Mouse (Mus musculus): Measurements from ENCODE around the gene Zfp579. TPM values are rescaled to one million over a fixed set of nuclear protein-coding genes. Genes with fewer than 3 reads are reported as not detected.
A peak's percentile ranks its signal among the peaks of the same experiment; 100 is the strongest.

Gene Zfp579
- polyA plus RNA-seq, 1 experiment, result 16.3 TPM

- TF ChIP-seq TCF12 (IDR thresholded peaks at IDR 0.05; ENCODE audit: insufficient read depth, poor library complexity, severe bottlenecking) (no peak), POLR2AphosphoS2 (IDR thresholded peaks at IDR 0.05; ENCODE audit: insufficient read length, low read depth) (peak; percentile 52), MYOG (IDR thresholded peaks at IDR 0.05; ENCODE audit: control insufficient read depth in 1 of 3, insufficient read depth in 1 of 3, insufficient read length in 2 of 3, low read depth in 2 of 3) (no peak), E2F4 (IDR thresholded peaks at IDR 0.05; ENCODE audit: insufficient read depth) (no peak)
- no peaks in the 10 kb centered on the region for H3K79me2 ChIP-seq (ENCODE audit: control insufficient read depth, insufficient read depth)
- H3K4me3 ChIP-seq, result no peak overlapping the region
- H3K36me3 ChIP-seq (ENCODE audit: control insufficient read depth, insufficient read depth), result peaks cover 25% of the 10 kb centered on the region
- H3K27me3 ChIP-seq (ENCODE audit: control insufficient read depth, insufficient read depth, insufficient read length), result no peaks in the 10 kb centered on the region
- H3ac ChIP-seq (ENCODE audit: control insufficient read depth, insufficient read length), result no peak overlapping the region
- no peak overlapping the region for H3K4me2 ChIP-seq (ENCODE audit: low read depth)
These were observed 35.5 kb upstream of the Zfp579 start for GRCm38 (mm10) chr7:5031496-5031895.

- TF ChIP-seq MAX (IDR thresholded peaks at IDR 0.05; ENCODE audit: low read depth), result no peak
- no peak for TF ChIP-seq TCF3 (IDR thresholded peaks at IDR 0.05; ENCODE audit: insufficient read length, low read depth)
- TF ChIP-seq SRF (IDR thresholded peaks at IDR 0.05; ENCODE audit: control insufficient read depth, insufficient read length, low read depth), result no peak
- TF ChIP-seq MYOG (IDR thresholded peaks at IDR 0.05; ENCODE audit: control insufficient read depth in 1 of 3, insufficient read depth in 1 of 3, insufficient read length in 2 of 3, low read depth in 2 of 3), result no peak
- TF ChIP-seq USF1 (IDR thresholded peaks at IDR 0.05; ENCODE audit: low read depth), result no peak
- no peak for TF ChIP-seq E2F4 (IDR thresholded peaks at IDR 0.05; ENCODE audit: insufficient read depth)
- no peak for TF ChIP-seq POLR2A (IDR thresholded peaks at IDR 0.05; ENCODE audit: insufficient read length, low read depth)
- TF ChIP-seq TCF12 (IDR thresholded peaks at IDR 0.05; ENCODE audit: insufficient read depth, poor library complexity, severe bottlenecking), result no peak
- no peak for TF ChIP-seq CEBPB (IDR thresholded peaks at IDR 0.05; ENCODE audit: insufficient read depth, poor library complexity, severe bottlenecking)
- no peak for TF ChIP-seq REST (IDR thresholded peaks at IDR 0.05; ENCODE audit: insufficient read depth, insufficient read length)
- TF ChIP-seq POLR2AphosphoS2 (IDR thresholded peaks at IDR 0.05; ENCODE audit: insufficient read length, low read depth), result no peak
- no peak for TF ChIP-seq MYOD1 (IDR thresholded peaks at IDR 0.05; ENCODE audit: control insufficient read depth in 1 of 3, insufficient read length in 2 of 3, low read depth in 2 of 3)
- H3K79me2 ChIP-seq (ENCODE audit: control insufficient read depth, insufficient read depth), result peaks cover 7% of the 10 kb centered on the region
- H3ac ChIP-seq (ENCODE audit: control insufficient read depth, insufficient read length), result no peak overlapping the region
- no peak overlapping the region for H3K4me3 ChIP-seq
- H3K27me3 ChIP-seq (ENCODE audit: control insufficient read depth, insufficient read depth, insufficient read length), result no peaks in the 10 kb centered on the region
- no peak overlapping the region for H3K4me2 ChIP-seq (ENCODE audit: low read depth)
- H3K36me3 ChIP-seq (ENCODE audit: control insufficient read depth, insufficient read depth), result peaks cover 26% of the 10 kb centered on the region
These were observed 34.8 kb upstream of the Zfp579 start for GRCm38 (mm10) chr7:5030554-5031275.

GRCm38 (mm10) chr7:5029946-5030345 is 34.0 kb upstream of the Zfp579 start:
- H3K79me2 ChIP-seq (ENCODE audit: control insufficient read depth, insufficient read depth), result peaks cover 7% of the 10 kb centered on the region
- H3K4me2 ChIP-seq (ENCODE audit: low read depth), result no peak overlapping the region
- H3K36me3 ChIP-seq (ENCODE audit: control insufficient read depth, insufficient read depth), result peaks cover 27% of the 10 kb centered on the region
- H3K27me3 ChIP-seq (ENCODE audit: control insufficient read depth, insufficient read depth, insufficient read length), result no peaks in the 10 kb centered on the region
- no peak overlapping the region for H3K4me3 ChIP-seq
- no peak overlapping the region for H3ac ChIP-seq (ENCODE audit: control insufficient read depth, insufficient read length)
- no peak for TF ChIP-seq MYOD1 (IDR thresholded peaks at IDR 0.05; ENCODE audit: control insufficient read depth in 1 of 3, insufficient read length in 2 of 3, low read depth in 2 of 3)
- TF ChIP-seq MYOG (IDR thresholded peaks at IDR 0.05; ENCODE audit: control insufficient read depth in 1 of 3, insufficient read depth in 1 of 3, insufficient read length in 2 of 3, low read depth in 2 of 3), result no peak
- TF ChIP-seq E2F4 (IDR thresholded peaks at IDR 0.05; ENCODE audit: insufficient read depth), result no peak
- TF ChIP-seq TCF12 (IDR thresholded peaks at IDR 0.05; ENCODE audit: insufficient read depth, poor library complexity, severe bottlenecking), result no peak
- TF ChIP-seq REST (IDR thresholded peaks at IDR 0.05; ENCODE audit: insufficient read depth, insufficient read length), result no peak
- TF ChIP-seq POLR2AphosphoS2 (IDR thresholded peaks at IDR 0.05; ENCODE audit: insufficient read length, low read depth), result no peak
- TF ChIP-seq MAX (IDR thresholded peaks at IDR 0.05; ENCODE audit: low read depth), result no peak

DNA sequence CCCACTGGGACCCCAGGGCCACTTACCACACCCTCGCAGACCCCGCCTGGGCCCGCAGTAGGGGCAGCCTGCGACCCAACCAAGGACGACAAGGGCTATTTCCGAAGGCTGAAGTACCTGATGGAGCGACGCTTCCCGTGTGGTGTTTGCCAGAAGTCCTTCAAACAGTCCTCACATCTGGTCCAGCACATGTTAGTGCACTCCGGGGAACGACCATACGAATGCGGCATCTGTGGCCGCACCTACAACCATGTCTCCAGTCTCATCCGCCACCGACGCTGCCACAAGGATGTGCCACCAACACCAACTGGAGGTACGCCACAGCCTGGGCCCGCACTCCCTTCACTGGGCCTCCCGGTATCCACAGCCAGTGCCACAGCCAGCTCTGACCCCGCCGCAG is 33.6 kb upstream of the Zfp579 start:
- Histone ChIP-seq H3K4me3 (no peak overlapping the region), H3K4me2 (ENCODE audit: low read depth) (no peak overlapping the region), H3ac (ENCODE audit: control insufficient read depth, insufficient read length) (no peak overlapping the region), H3K79me2 (ENCODE audit: control insufficient read depth, insufficient read depth) (peaks cover 8% of the 10 kb centered on the region), H3K36me3 (ENCODE audit: control insufficient read depth, insufficient read depth) (peaks cover 28% of the 10 kb centered on the region), H3K27me3 (ENCODE audit: control insufficient read depth, insufficient read depth, insufficient read length) (no peaks in the 10 kb centered on the region)
- TF ChIP-seq SRF (IDR thresholded peaks at IDR 0.05; ENCODE audit: control insufficient read depth, insufficient read length, low read depth) (no peak), POLR2AphosphoS2 (IDR thresholded peaks at IDR 0.05; ENCODE audit: insufficient read length, low read depth) (peak; percentile 43)

- Histone ChIP-seq H3K79me2 (ENCODE audit: control insufficient read depth, insufficient read depth) (peaks cover 56% of the 10 kb centered on the region), H3ac (ENCODE audit: control insufficient read depth, insufficient read length) (peak overlapping the region; percentile 92), H3K27me3 (ENCODE audit: control insufficient read depth, insufficient read depth, insufficient read length) (no peaks in the 10 kb centered on the region), H3K36me3 (ENCODE audit: control insufficient read depth, insufficient read depth) (peaks cover 10% of the 10 kb centered on the region), H3K4me3 (peak overlapping the region; percentile 69), H3K4me2 (ENCODE audit: low read depth) (peak overlapping the region; percentile 88)
- TF ChIP-seq SRF (IDR thresholded peaks at IDR 0.05; ENCODE audit: control insufficient read depth, insufficient read length, low read depth) (no peak), TCF3 (IDR thresholded peaks at IDR 0.05; ENCODE audit: insufficient read length, low read depth) (no peak), CEBPB (IDR thresholded peaks at IDR 0.05; ENCODE audit: insufficient read depth, poor library complexity, severe bottlenecking) (no peak), REST (IDR thresholded peaks at IDR 0.05; ENCODE audit: insufficient read depth, insufficient read length) (no peak), MYOG (IDR thresholded peaks at IDR 0.05; ENCODE audit: control insufficient read depth in 1 of 3, insufficient read depth in 1 of 3, insufficient read length in 2 of 3, low read depth in 2 of 3) (no peak), E2F4 (IDR thresholded peaks at IDR 0.05; ENCODE audit: insufficient read depth) (no peak), POLR2A (IDR thresholded peaks at IDR 0.05; ENCODE audit: insufficient read length, low read depth) (no peak), TCF12 (IDR thresholded peaks at IDR 0.05; ENCODE audit: insufficient read depth, poor library complexity, severe bottlenecking) (no peak), USF1 (IDR thresholded peaks at IDR 0.05; ENCODE audit: low read depth) (no peak)
These were observed 25.2 kb upstream of the Zfp579 start for GRCm38 (mm10) chr7:5021197-5021596.
